Mouse (Mus musculus) megakaryocyte, embryonic 14.5 days (primary cell): ENCODE data around the gene Gsk3a.

Experiments
- FLI1 ChIP-seq: IDR thresholded peaks from 2 replicates; pipeline ENCODE4 v1.6.1; 2012; ENCODE audit warnings: low read length, inconsistent platforms, mixed read lengths
- GATA1 ChIP-seq: IDR thresholded peaks from 3 replicates; pipeline ENCODE4 v1.6.1; 2012; ENCODE audit warnings: mixed read lengths, low read length, inconsistent platforms, borderline replicate concordance

GRCm38 (mm10) chr7:25181331-25181790, 56.3 kb downstream of the Gsk3a start:
- TF ChIP-seq GATA1 (no peak), FLI1 (no peak)
